Mouse (Mus musculus) lung, postnatal 0 days (tissue): ENCODE measurements around the gene Camk1d. TPM values are rescaled to one million over a fixed set of nuclear protein-coding genes. Genes with fewer than 3 reads are reported as not detected.

Experiments
- ATAC-seq: fragments of 200-750 bp; cut with Nextera tagmentation; 2 replicates; pipeline ENCODE4 v1.8.0; 2017; ENCODE audit warnings: moderate library complexity
- DNase-seq: peaks from one replicate; pipeline ENCODE4 v3.0.0-alpha.2; 2016; ENCODE audit warnings: low spot score
- H3K27ac ChIP-seq: fragments of 300-500 bp; sonication (generic); 2 replicates; pipeline ENCODE4 v1.5.1; 2014; ENCODE audit warnings: antibody characterized with exemption, mild to moderate bottlenecking, low read length, mixed read lengths
- H3K27me3 ChIP-seq: fragments of 300-500 bp; sonication (generic); replicated peaks from 2 replicates; pipeline ENCODE4 v1.6.1; 2014; ENCODE audit warnings: low read length, mixed read lengths; ENCODE audit not compliant: insufficient read depth
- H3K36me3 ChIP-seq: fragments of 300-500 bp; sonication (generic); 2 replicates; pipeline ENCODE4 v1.6.1; 2014; ENCODE audit warnings: low read length, mixed read lengths; ENCODE audit not compliant: insufficient read depth
- H3K4me1 ChIP-seq: fragments of 300-500 bp; sonication (generic); 2 replicates; pipeline ENCODE4 v1.6.1; 2014; ENCODE audit warnings: antibody characterized with exemption, low read depth, low read length, mixed read lengths; ENCODE audit not compliant: insufficient read depth
- H3K4me2 ChIP-seq: fragments of 300-500 bp; sonication (generic); replicated peaks from 2 replicates; pipeline ENCODE4 v1.6.1; 2014; ENCODE audit warnings: low read depth, mild to moderate bottlenecking, low read length, moderate library complexity, mixed read lengths
- H3K4me3 ChIP-seq: fragments of 300-500 bp; sonication (generic); 2 replicates; pipeline ENCODE4 v1.5.1; 2014; ENCODE audit warnings: low read depth, low read length
- H3K9ac ChIP-seq: fragments of 300-500 bp; sonication (generic); replicated peaks from 2 replicates; pipeline ENCODE4 v1.6.1; 2014; ENCODE audit warnings: low read depth, mild to moderate bottlenecking
- H3K9me3 ChIP-seq: fragments of 300-500 bp; sonication (generic); 2 replicates; pipeline ENCODE4 v1.6.1; 2016; ENCODE audit warnings: low read length, mixed read lengths
- CTCF ChIP-seq: IDR thresholded peaks from 2 replicates; pipeline ENCODE4 v1.5.1; 2016; ENCODE audit warnings: antibody characterized with exemption, mild to moderate bottlenecking
- EP300 ChIP-seq: IDR thresholded peaks from 2 replicates; pipeline ENCODE4 v1.6.1; 2016; ENCODE audit warnings: antibody characterized with exemption, mild to moderate bottlenecking, control low read depth
- WGBS: fragments of 180-500 bp; shearing (Covaris S2); extraction: QIAGEN DNeasy Blood & Tissue Kit; methylation state at CpG from one replicate; pipeline ENCODE4 v1.1.7; 2014; 5-methylcytosine and 5-hydroxymethylcytosine counted together
- polyA plus RNA-seq: library from polyadenylated mRNA; unstranded; fragments of >200 nt; fragmentation: Nextera tagmentation; extraction: Ambion mirVana; gene quantifications from 2 replicates; pipeline ENCODE4 v1.2.1, GENCODE M21; 2015

The Camk1d gene
- polyA plus RNA-seq, 1 experiment from 2014 or later = 2.2 TPM

DNA sequence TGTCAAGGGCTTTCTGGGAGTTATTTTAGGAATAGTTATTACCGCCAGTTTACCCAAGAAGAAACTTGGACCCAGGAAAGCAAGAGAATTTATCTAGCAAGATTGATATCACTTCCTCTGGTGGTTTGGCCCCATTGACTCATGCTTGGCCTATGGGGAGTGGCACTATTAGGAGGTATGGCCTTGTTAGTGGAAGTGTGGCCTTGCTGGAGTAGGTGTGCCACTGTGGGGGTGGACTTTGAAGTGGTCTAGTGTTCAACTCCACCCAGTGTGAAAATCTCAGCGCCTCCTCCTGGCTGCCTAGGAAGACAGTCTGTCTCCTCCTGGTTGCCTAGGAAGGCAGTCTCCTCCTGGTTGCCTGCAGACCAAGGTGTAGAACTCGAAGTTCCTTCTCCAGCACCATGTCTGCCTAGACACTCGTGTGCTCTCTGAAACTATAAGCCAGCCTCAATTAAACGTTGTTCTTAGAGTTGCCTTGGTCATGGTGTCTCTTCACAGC lies 33.3 kb upstream of the Camk1d start:
- H3K4me1 ChIP-seq = no peaks in the 10 kb centered on the region
- H3K4me2 ChIP-seq = no peak overlapping the region
- DNase-seq (no peak), ATAC-seq (no peak)
- H3K27ac ChIP-seq = no peak overlapping the region
- H3K4me3 ChIP-seq = no peak overlapping the region
- no peak overlapping the region for H3K9ac ChIP-seq
- no peaks in the 10 kb centered on the region for H3K9me3 ChIP-seq
- 83% methylated on average over 5 of the region's 5 CpGs for WGBS
- no peaks in the 10 kb centered on the region for H3K27me3 ChIP-seq
- TF ChIP-seq CTCF = no peak
- no peak for TF ChIP-seq EP300
- H3K36me3 ChIP-seq = no peaks in the 10 kb centered on the region

- Histone ChIP-seq H3K4me2 (peak overlapping the region; percentile 33), H3K27me3 (no peaks in the 10 kb centered on the region), H3K4me1 (no peaks in the 10 kb centered on the region), H3K9me3 (no peaks in the 10 kb centered on the region), H3K36me3 (no peaks in the 10 kb centered on the region), H3K9ac (no peak overlapping the region), H3K4me3 (no peak overlapping the region), H3K27ac (no peak overlapping the region)
- no peak for TF ChIP-seq CTCF
- no peak for TF ChIP-seq EP300
- DNase-seq (no peak), ATAC-seq (no peak)
- 34% methylated on average over 12 of the region's 12 CpGs for WGBS
Measured at GRCm38 (mm10) chr2:5746529-5746928, 32.2 kb upstream of the Camk1d start.

- WGBS = 90% methylated on average over 8 of the region's 8 CpGs
- H3K27me3 ChIP-seq = no peaks in the 10 kb centered on the region
- TF ChIP-seq EP300 (no peak), CTCF (no peak)
- no peak overlapping the region for H3K4me3 ChIP-seq
- no peaks in the 10 kb centered on the region for H3K9me3 ChIP-seq
- ATAC-seq (no peak), DNase-seq (no peak)
- no peaks in the 10 kb centered on the region for H3K4me1 ChIP-seq
- no peak overlapping the region for H3K27ac ChIP-seq
- no peak overlapping the region for H3K4me2 ChIP-seq
- no peaks in the 10 kb centered on the region for H3K36me3 ChIP-seq
- no peak overlapping the region for H3K9ac ChIP-seq
Measured at GRCm38 (mm10) chr2:5743886-5744285, 29.6 kb upstream of the Camk1d start.

GRCm38 (mm10) chr2:5740913-5741312 lies 26.6 kb upstream of the Camk1d start:
- TF ChIP-seq CTCF (no peak), EP300 (no peak)
- no peak for DNase-seq
- H3K9ac ChIP-seq = no peak overlapping the region
- H3K9me3 ChIP-seq = no peaks in the 10 kb centered on the region
- 85% methylated on average over 1 of the region's 1 CpGs for WGBS
- no peak overlapping the region for H3K4me2 ChIP-seq
- H3K27me3 ChIP-seq = no peaks in the 10 kb centered on the region
- ATAC-seq = no peak
- H3K4me3 ChIP-seq = no peak overlapping the region
- H3K27ac ChIP-seq = no peak overlapping the region
- H3K4me1 ChIP-seq = no peaks in the 10 kb centered on the region
- H3K36me3 ChIP-seq = no peaks in the 10 kb centered on the region

DNA sequence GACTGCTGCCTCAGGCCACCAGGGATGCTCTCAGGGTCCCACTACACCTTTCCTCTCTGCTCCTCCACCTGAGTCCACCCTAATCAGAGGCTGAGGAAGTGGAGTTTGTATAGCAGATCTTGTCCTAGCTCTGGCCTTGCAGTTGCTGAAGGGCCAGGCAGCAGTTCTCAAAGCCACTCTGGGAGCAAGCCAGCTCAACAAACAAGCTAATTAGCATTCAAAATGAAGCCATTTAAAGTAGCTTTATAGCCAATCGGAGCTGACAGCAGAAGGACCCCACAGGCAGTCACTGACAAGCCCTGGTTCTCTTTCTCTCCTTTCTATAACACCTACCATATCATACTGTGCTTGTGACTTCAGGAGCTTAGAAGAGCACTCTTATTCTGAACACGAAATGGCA lies 21.6 kb upstream of the Camk1d start:
- TF ChIP-seq EP300 (no peak), CTCF (no peak)
- Histone ChIP-seq H3K9me3 (no peaks in the 10 kb centered on the region), H3K4me3 (no peak overlapping the region), H3K27ac (no peak overlapping the region), H3K36me3 (no peaks in the 10 kb centered on the region), H3K4me2 (no peak overlapping the region), H3K27me3 (no peaks in the 10 kb centered on the region), H3K4me1 (no peaks in the 10 kb centered on the region), H3K9ac (no peak overlapping the region)
- WGBS = 26% methylated on average over 2 of the region's 2 CpGs
- ATAC-seq (no peak), DNase-seq (no peak)

GRCm38 (mm10) chr2:5733300-5734085 lies 19.2 kb upstream of the Camk1d start:
- Histone ChIP-seq H3K9me3 (no peaks in the 10 kb centered on the region), H3K9ac (no peak overlapping the region), H3K4me2 (no peak overlapping the region), H3K4me1 (no peaks in the 10 kb centered on the region), H3K27ac (no peak overlapping the region), H3K4me3 (no peak overlapping the region), H3K27me3 (no peaks in the 10 kb centered on the region), H3K36me3 (no peaks in the 10 kb centered on the region)
- DNase-seq (no peak), ATAC-seq (no peak)
- TF ChIP-seq EP300 (no peak), CTCF (no peak)
- WGBS = 63% methylated on average over 3 of the region's 3 CpGs
